Mouse (Mus musculus): ENCODE data around the gene Exosc8.

GRCm38 (mm10) chr3:54718947-54719346 is 16.2 kb downstream of the Exosc8 start:
- TF ChIP-seq CTCF (IDR thresholded peaks at IDR 0.05; ENCODE audit: control insufficient read depth, insufficient read depth, insufficient replicate concordance, low read depth, low read length) (no peak), POLR2A (IDR thresholded peaks at IDR 0.05; ENCODE audit: control insufficient read depth, low read depth, low read length) (no peak)

All from testis, adult 2 months (tissue).